Mouse (Mus musculus) bone marrow macrophage, adult 2 months (primary cell): ENCODE results near the gene Snx30. TPM values are rescaled to one million over a fixed set of nuclear protein-coding genes. Genes with fewer than 3 reads are reported as not detected.
A peak's percentile ranks its signal among the peaks of the same experiment; 100 is the strongest.

Experiments used
- H3K27ac ChIP-seq: 2 replicates; pipeline ENCODE4 v1.5.1; 2012; ENCODE audit warnings: low read depth, low read length; ENCODE audit not compliant: insufficient read depth
- H3K4me1 ChIP-seq: 2 replicates; pipeline ENCODE4 v1.6.1; 2012; ENCODE audit warnings: low read length; ENCODE audit not compliant: control insufficient read depth, insufficient read depth
- H3K4me3 ChIP-seq: 2 replicates; pipeline ENCODE4 v1.5.1; 2012; ENCODE audit warnings: mild to moderate bottlenecking, low read length, moderate library complexity; ENCODE audit not compliant: insufficient read depth
- CTCF ChIP-seq: IDR thresholded peaks from 2 replicates; pipeline ENCODE4 v1.5.1; 2012; ENCODE audit warnings: low read depth, mild to moderate bottlenecking, low read length, moderate library complexity
- POLR2A ChIP-seq: IDR thresholded peaks from 2 replicates; pipeline ENCODE4 v1.6.1; 2012; ENCODE audit warnings: mild to moderate bottlenecking, low read depth, low read length, borderline replicate concordance
- polyA plus RNA-seq: library from polyadenylated mRNA; stranded (reverse); fragments of >200 nt; gene quantifications from 2 replicates; pipeline ENCODE4 v1.2.4, GENCODE M21; 2012; ENCODE audit not compliant: missing spikeins, insufficient read depth, insufficient read length

Snx30 gene
- polyA plus RNA-seq, 1 experiment, result 29.7 TPM

- Histone ChIP-seq H3K4me3 (no peak overlapping the region), H3K27ac (no peak overlapping the region), H3K4me1 (peaks cover 40% of the 10 kb centered on the region)
- TF ChIP-seq CTCF (no peak), POLR2A (no peak)
These were observed 39.6 kb downstream of the Snx30 start for GRCm38 (mm10) chr4:59845245-59845637.

DNA sequence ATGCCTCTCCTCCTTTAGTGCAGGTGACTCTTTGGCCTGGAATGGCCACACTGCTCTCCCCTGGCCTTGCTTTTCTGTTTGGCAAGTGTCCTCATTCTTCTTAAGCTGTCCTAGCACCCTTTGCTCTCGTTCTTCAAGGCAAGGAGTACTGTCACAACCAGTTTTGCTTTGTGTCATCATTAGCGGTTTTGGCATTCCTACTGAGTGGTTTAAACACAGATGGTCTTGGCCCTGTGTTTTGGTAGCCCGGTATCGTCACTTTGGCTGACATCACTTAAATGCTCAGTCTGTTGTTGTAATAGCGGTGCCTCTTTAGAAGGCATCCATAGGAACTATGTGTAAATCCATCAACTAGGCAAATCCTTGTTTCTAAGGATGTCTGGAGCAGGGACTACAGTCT is 41.8 kb downstream of the Snx30 start:
- TF ChIP-seq POLR2A (no peak), CTCF (no peak)
- Histone ChIP-seq H3K4me1 (peaks cover 39% of the 10 kb centered on the region), H3K4me3 (no peak overlapping the region), H3K27ac (no peak overlapping the region)

DNA sequence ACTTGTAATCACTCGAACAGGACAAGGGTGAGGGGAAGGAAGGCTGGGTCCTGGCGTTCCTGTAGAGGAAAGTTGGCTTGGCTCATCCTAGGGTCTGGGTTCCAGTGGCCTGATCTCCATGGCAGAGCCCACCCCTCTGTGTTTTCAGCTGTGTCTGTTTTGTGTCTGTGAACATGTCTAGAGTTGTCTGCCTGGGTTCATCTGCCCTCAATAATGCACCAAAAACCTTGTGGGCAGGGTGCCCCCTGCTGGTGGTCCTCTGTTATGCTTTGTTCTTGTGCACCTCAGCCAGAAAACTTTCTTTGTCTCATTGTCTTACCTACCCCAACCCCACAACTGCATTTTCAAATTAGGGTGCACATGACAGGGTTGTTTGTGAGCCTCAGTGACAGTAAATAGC is 44.5 kb downstream of the Snx30 start:
- Histone ChIP-seq H3K27ac (no peak overlapping the region), H3K4me1 (peaks cover 32% of the 10 kb centered on the region), H3K4me3 (no peak overlapping the region)
- TF ChIP-seq CTCF (peak; percentile 88), POLR2A (no peak)

DNA sequence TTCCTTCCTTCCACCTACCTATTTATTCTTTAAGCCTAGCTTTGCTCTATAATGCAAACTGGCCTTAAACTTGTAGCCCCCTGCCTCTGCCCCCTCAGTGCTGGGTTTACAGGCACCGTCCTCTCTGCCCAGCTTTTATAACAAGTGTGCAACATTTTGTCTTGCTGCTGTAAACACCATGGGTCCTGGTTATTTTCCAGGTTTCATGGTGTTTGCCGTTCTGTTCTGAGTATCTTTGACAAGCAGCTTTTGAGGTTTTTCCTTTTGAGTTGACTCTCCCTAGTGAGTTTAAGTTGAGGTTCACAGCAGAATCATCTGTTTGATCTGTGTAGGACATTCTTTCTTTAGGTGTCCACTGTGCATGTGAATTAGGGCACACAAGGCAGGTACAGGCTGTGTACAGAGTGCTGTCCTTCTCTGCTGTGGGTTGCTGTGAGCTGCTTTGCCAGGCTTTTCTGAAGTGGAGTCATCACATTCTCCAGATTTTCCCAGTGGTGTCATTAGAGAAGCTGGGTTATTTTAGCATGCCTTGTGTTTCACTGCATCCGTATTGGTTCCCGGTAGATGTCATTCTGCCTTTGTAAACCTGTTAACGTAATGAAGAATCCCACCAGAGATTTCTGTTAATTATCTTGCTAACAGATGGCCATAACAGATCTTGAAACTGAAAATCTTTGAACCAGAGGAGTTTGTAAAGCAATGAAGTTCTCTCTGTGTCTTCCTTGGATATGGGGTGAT is 45.4 kb downstream of the Snx30 start:
- no peak for TF ChIP-seq POLR2A
- TF ChIP-seq CTCF, result no peak
- Histone ChIP-seq H3K4me3 (no peak overlapping the region), H3K27ac (no peak overlapping the region), H3K4me1 (peaks cover 35% of the 10 kb centered on the region)

DNA sequence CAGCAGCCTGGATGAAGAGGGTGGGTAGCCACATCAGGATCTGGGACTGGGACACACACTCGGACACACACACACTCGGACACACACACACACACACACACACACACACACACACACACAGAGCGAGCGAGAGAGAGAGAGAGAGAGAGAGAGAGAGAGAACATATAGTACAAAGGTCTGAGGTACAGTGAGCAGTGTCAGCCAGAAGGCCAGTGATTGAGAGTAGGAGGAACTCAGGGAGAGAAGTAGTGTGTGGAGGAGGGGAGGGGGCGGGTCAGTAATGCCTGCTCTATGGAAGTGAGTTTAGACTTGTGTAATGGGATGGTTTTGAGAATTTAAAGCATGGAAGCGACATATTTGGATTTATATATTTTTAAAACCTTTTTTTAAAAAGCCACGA is 47.5 kb downstream of the Snx30 start:
- Histone ChIP-seq H3K4me3 (no peak overlapping the region), H3K27ac (no peak overlapping the region), H3K4me1 (peaks cover 24% of the 10 kb centered on the region)
- no peak for TF ChIP-seq CTCF
- TF ChIP-seq POLR2A, result no peak

- Histone ChIP-seq H3K4me1 (peaks cover 50% of the 10 kb centered on the region), H3K4me3 (no peak overlapping the region), H3K27ac (no peak overlapping the region)
- TF ChIP-seq POLR2A, result no peak
These were observed 54.2 kb downstream of the Snx30 start for GRCm38 (mm10) chr4:59859693-59860425.

- Histone ChIP-seq H3K4me3 (no peak overlapping the region), H3K4me1 (peaks cover 52% of the 10 kb centered on the region)
- TF ChIP-seq CTCF (no peak), POLR2A (no peak)
These were observed 54.8 kb downstream of the Snx30 start for GRCm38 (mm10) chr4:59860431-59860830.

GRCm38 (mm10) chr4:59861871-59862270 is 56.2 kb downstream of the Snx30 start:
- no peak overlapping the region for H3K4me3 ChIP-seq
- peak overlapping the region; percentile 73 for H3K27ac ChIP-seq
- no peak for TF ChIP-seq CTCF
- TF ChIP-seq POLR2A, result no peak
- peaks cover 59% of the 10 kb centered on the region for H3K4me1 ChIP-seq

More at GRCm38 (mm10) chr4:59860431-59860830, 54.8 kb downstream of the Snx30 start:
- H3K27ac ChIP-seq, result no peak overlapping the region

DNA sequence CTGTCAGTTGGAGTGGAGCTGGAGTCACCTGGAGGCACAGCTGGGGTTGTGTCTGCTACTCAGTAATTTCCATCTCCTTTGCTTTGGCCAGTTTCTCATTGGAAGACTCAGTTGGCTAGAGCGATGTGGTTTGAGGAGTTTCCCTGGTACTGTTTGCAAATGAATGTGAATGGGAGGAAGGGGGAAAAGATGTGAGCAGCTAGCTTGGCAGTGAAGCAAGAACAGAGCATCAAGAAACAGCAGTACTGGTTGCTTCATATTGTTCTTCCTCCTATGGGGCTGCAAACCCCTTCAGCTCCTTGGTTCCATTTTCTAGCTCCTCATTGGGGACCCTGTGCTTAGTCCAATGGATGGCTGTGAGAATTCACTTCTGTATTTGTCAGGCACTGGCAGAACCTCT is 56.7 kb downstream of the Snx30 start:
- peaks cover 59% of the 10 kb centered on the region for H3K4me1 ChIP-seq

DNA sequence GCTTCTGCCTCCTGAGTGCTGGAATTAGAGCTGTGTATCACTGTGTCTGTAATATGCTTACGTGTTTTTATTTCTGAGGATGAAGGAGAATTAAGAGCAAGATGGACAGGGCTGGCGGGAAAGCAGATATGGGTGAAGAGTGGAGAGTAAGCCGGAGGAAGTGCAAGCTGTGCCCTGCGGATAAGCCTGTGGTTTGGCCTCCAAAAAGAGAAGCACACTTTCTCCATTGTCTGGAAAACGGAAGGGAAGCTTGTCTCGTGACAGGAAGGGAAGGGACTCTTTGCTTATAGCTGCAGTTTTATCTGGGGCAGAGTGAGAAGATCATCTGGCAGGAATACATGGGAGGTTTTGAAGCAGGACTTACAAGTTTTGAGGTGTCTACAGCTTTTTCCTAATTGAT is 58.2 kb downstream of the Snx30 start:
- H3K27ac ChIP-seq, result peak overlapping the region; percentile 97
- TF ChIP-seq POLR2A, result no peak
- no peak for TF ChIP-seq CTCF
- H3K4me3 ChIP-seq, result peak overlapping the region; percentile 38; the same call in 1 of the 2 replicates
- peaks cover 70% of the 10 kb centered on the region for H3K4me1 ChIP-seq

More for the DNA sequence above, 56.7 kb downstream of the Snx30 start:
- Histone ChIP-seq H3K27ac (peak overlapping the region; percentile 73), H3K4me3 (no peak overlapping the region)
- TF ChIP-seq POLR2A (no peak), CTCF (no peak)
